Mouse (Mus musculus) embryo, embryonic 10 days (tissue): ENCODE measurements around the gene Apbb2.

Experiments used
- DNase-seq: peaks from one replicate; pipeline ENCODE4 v3.0.0-alpha.2; 2015; ENCODE audit warnings: low spot score

Gene Apbb2

GRCm38 (mm10) chr5:66549691-66550090 is 68.9 kb downstream of the Apbb2 start:
- DNase-seq = no peak

GRCm38 (mm10) chr5:66546969-66547511 is 71.5 kb downstream of the Apbb2 start:
- DNase-seq = no peak

DNA sequence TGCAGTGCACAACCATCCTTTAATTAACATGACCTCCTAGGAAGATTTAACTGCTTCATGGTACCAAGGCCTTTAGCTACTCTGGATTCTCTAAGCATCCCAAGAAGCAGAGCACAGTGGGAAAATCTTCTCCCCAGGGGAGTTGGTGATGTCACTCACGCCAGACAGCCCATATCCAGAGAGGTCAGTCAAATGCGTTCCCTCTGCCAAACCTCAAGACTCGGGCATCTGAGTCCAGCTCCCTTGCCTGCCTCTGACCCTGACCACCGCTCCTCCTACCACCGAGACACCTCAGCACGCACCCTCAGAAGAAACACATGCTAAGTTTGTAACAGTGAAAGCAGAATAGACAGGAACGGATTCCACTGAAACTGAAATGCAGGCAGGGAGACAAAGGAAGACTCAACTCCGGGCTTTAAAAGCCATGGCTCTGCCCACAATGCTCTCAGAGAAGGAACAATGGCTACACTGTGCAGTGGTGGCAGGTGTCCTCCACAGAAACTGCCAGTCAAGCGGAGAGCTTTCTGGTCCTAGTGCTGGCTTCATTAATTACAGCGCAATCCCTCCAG is 72.9 kb downstream of the Apbb2 start:
- DNase-seq = peak; percentile 44

GRCm38 (mm10) chr5:66543761-66544160 is 74.8 kb downstream of the Apbb2 start:
- no peak for DNase-seq

DNA sequence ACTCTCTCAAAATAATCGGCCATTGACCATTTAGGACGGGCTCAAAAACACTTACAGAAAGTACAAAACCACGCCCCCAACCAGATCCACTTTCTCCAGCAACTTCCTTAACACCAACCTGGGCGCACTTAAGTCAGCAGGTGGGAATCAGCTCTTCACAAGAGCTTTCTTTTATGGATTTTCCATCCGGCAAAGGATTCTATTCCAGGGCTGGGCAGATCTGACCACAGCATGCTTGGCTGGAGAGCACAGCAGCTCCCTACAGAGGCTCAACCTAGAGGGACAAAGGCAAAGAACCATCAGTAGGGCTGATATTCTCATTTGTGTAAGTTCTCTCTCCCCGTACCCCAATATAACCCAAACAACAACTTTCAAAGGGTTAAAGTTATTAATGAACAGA is 75.2 kb downstream of the Apbb2 start:
- DNase-seq = no peak

GRCm38 (mm10) chr5:66542521-66542920 is 76.1 kb downstream of the Apbb2 start:
- DNase-seq = no peak

GRCm38 (mm10) chr5:66541385-66541784 is 77.2 kb downstream of the Apbb2 start:
- DNase-seq = no peak

DNA sequence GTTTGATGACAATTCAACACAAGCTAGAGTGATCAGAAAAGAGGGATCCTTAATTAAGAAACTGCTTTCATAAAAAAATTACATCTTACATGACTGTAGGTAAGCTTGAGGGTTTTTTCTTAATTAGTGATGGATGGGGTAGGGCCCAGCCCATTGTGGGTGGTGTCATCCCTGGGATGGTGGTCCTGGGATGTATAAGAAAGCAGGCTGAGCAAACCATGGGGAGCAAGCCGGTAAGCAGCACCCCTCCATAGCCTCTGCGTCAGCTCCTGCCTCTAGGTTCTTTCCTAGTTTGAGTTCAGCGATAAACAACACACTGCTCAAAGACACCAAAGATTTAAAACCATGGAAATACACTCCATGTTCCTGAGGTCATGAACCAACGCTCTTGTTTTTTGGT is 78.3 kb downstream of the Apbb2 start:
- no peak for DNase-seq

DNA sequence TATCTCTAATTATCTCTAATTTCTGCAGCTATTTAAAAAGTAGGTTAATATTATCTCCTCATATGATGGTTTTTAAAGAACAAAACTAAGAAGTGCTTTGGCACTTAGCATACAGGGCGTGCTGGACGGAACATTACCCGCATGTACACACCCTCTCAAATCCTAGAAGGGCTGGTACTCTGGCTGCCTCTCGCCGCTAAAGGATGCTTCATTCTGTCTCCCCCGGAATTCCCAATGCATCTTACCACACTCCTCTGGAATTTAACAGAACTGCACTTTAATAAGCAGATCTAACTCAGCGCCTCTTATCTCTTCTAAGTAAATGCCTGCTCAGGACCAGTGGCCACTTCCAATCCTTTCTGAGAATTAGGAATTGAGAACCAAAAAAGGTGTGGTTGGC is 80.8 kb downstream of the Apbb2 start:
- no peak for DNase-seq

DNA sequence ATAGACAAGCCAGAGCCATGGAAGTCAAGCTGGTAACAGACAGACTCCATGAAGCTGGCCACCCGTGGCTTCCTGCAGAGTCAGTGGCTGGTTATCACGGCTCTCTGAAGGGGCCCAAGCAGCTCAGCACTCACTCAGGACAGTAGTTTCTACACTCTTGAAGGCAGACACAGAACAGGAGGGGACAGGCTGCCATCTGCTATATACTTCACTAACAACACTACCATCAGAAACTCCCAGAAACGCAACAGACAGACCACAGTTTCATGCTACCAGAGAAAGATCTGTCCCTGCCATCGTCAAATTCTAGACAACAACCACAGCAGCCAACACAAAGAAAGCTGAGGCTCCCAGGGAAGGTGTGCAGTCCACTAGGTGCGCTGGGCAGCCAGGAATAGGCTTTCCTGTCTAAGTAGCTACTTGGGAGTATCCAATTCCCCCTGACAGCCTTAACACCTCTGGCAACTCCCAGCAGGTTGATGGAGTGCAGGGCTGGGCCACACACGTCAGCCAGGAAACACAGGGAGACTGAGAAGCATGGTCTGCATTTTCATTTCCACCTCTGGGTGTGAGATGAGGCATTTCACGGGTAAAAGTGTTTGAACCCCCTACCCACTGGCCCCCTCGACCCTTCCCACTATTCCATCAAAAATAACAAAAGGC is 81.8 kb downstream of the Apbb2 start:
- peak; percentile 28 for DNase-seq

DNA sequence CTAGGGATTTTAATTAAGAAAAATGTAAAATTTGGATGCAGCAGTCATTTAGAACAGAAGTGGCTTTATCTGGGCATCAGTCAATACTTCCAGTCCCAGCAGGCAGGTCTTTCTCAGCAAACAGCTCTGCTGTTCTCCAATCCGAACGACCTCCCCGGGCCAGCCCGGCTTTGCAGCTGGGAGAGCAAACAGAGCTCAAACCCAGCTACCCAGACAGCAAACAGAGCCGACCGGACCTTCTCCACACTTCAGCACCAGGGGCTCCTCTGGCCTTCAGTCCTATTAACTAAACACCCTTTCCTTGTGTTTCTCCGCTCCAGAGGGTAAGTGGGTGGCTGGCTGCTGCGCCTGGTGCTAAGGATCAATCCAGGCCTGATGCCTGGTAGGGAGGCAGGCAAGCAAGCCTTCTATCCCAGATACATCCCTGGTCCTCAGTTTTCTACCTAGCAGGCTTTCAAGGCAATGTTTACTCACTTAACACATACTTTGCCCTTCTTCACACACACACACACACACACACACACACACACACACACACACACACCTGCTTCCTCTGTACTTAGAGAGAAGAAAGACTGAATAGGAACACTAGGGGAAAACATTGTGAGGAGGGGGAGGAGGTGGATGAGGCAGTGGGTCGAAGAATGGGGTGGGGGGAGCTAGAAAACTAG is 82.9 kb downstream of the Apbb2 start:
- no peak for DNase-seq

- no peak for DNase-seq
Observed at GRCm38 (mm10) chr5:66533711-66534425, 84.7 kb downstream of the Apbb2 start.

- DNase-seq = no peak
Observed at GRCm38 (mm10) chr5:66532827-66533226, 85.8 kb downstream of the Apbb2 start.

GRCm38 (mm10) chr5:66530361-66530760 is 88.2 kb downstream of the Apbb2 start:
- no peak for DNase-seq

GRCm38 (mm10) chr5:66529631-66530030 is 89.0 kb downstream of the Apbb2 start:
- no peak for DNase-seq

GRCm38 (mm10) chr5:66528567-66528966 is 90.0 kb downstream of the Apbb2 start:
- DNase-seq = peak; percentile 73

DNA sequence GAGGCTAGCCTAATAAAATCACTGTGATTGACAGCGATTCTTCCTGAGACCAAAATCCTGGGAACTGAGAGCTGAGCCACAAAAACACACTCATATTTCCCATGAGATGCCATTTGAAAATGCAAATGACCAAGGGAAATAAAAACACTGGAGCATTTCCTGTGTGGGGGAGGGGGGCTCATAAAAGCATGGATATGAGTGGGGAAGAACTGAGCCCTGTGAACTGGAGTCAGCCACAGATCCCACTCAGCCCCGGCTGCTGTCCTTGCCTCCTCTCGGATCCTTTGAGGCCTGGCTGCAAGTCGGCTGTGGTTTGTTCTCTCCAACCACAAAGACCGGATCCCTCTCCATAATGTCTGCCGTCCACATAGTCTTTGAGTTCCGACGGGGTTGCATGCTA is 91.5 kb downstream of the Apbb2 start:
- no peak for DNase-seq

DNA sequence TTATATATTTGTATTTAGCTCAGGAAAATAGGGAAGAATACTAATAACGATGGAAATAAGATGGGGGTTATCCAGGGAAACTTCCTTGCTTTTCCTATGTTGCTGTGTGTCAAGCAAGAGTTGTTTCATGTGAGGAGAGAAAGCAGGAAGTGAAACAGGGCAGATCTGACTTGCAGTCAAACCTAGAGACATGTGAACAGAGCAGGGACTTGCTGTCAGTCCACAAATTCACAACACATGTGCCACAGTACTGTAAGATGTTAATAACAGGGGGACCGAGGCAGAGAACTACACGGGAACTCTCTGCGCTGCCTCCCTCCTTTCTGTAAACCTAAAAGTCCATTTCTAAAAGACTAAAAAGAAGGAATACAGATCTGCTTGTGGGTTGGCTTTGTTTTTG is 93.6 kb downstream of the Apbb2 start:
- DNase-seq = no peak

DNA sequence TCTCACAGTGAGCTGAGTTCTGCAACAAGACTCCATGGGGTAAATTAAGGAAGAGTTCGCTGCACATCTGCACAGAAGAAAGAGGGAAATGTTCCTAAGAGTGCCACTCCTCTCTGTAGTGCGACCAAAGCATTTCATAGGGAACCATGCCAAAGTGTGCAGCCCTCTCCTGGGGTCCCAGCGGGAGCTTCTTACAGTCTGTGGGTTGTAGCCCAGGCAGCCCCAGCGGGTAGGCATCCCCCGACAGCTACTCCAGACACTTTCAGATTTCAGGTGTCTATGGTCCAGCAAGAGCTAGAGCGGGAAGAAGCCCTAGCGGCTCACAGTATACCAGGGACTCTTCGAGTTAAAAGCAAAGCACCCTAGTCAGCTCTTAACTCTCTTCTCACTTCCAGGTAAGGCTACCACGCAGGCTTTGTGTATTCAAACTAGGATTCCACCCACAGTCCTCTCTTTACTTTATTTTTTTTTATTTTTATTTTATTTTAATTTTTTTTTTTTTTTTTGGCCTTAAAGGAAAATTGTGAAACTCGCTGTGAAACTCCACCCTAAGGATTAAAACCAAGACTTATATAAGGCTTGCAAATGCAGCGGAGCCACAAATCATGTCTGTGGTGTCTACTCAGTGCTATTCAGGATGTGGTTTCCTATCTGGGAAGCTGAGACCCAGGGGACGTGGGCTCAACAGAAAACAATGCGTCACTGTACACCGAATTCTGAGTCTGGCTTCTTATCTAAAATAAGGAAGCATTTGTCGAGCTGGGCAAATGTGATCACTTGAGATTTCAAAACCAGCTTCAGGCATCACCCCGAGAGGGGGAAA is 94.7 kb downstream of the Apbb2 start:
- DNase-seq = peak; percentile 47

GRCm38 (mm10) chr5:66521250-66521649 is 97.3 kb downstream of the Apbb2 start:
- DNase-seq = no peak

DNA sequence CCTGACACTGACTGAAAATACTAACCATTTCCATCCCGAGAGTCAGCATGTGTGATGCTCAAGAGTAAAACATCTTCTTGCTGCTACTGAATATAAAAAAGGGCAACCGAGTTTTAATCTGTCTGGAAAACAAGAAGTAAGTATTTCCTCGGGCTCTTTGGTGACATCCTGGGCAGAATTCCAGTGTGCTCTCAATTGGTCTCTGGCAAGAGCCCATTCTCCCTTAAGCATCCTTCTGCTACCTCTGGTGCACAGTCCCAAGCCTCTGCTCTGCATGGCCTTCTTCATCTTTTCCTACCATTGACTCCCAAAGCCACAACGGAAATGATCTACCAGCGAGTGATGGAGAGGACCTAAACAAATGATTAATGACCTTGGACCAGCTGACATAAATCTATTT is 99.1 kb downstream of the Apbb2 start:
- DNase-seq = no peak
